Mouse (Mus musculus): ENCODE results near the gene Tpi1. TPM values are rescaled to one million over a fixed set of nuclear protein-coding genes. Genes with fewer than 3 reads are reported as not detected.
"Not testable (repeated sequence)": the region's sequence is repeated elsewhere in the genome, so short reads cannot be mapped to it uniquely, and the experiment has no call there.

Tpi1 gene
- total and polyA plus RNA-seq, 2 experiments from 2014 or later: 515 to 525 TPM

- Histone ChIP-seq H3K9me3 (ENCODE audit: low read length) (no peaks in the 10 kb centered on the region), H3K4me1 (ENCODE audit: insufficient read depth, low read length) (peaks cover 21% of the 10 kb centered on the region), H3K4me3 (ENCODE audit: low read length) (peak overlapping the region; percentile 64), H3K36me3 (ENCODE audit: insufficient read depth, low read length) (peaks cover 31% of the 10 kb centered on the region), H3K27me3 (ENCODE audit: insufficient read depth, low read length) (no peaks in the 10 kb centered on the region), H3K9ac (replicated peaks; ENCODE audit: low read length) (peak overlapping the region; percentile 76; the same call in 1 of the 2 replicates), H3K27ac (peak overlapping the region; percentile 88; the same call in 1 of the 2 replicates), H3K4me2 (ENCODE audit: low read depth, low read length) (peak overlapping the region; percentile 89)
- DNase-seq (ENCODE audit: low spot score): peak; percentile 45
- no peak for TF ChIP-seq CTCF (IDR thresholded peaks at IDR 0.05; ENCODE audit: low read depth)
- 19% methylated on average over 8 of the region's 8 CpGs for WGBS
- ATAC-seq: peak; percentile 46
Observed at GRCm38 (mm10) chr6:124814448-124814847, 352 bp upstream of the Tpi1 start.

GRCm38 (mm10) chr6:124813496-124813895 lies 600 bp downstream of the Tpi1 start:
- peak; percentile 87 for DNase-seq (ENCODE audit: low spot score)
- H3K9me3 ChIP-seq (ENCODE audit: low read length): no peaks in the 10 kb centered on the region
- ATAC-seq: peak; percentile 71
- peaks cover 22% of the 10 kb centered on the region for H3K36me3 ChIP-seq (ENCODE audit: insufficient read depth, low read length)
- H3K4me1 ChIP-seq (ENCODE audit: insufficient read depth, low read length): peaks cover 21% of the 10 kb centered on the region
- H3K9ac ChIP-seq (replicated peaks; ENCODE audit: low read length): peak overlapping the region; percentile 76
- peak overlapping the region; percentile 64 for H3K4me3 ChIP-seq (ENCODE audit: low read length)
- H3K4me2 ChIP-seq (ENCODE audit: low read depth, low read length): peak overlapping the region; percentile 89
- peak overlapping the region; percentile 88 for H3K27ac ChIP-seq
- TF ChIP-seq CTCF (IDR thresholded peaks at IDR 0.05; ENCODE audit: low read depth): no peak
- under 1% methylated on average over 18 of the region's 18 CpGs for WGBS
- H3K27me3 ChIP-seq (ENCODE audit: insufficient read depth, low read length): no peaks in the 10 kb centered on the region

- H3K4me3 ChIP-seq (ENCODE audit: low read length): peak overlapping the region; percentile 64
- peaks cover 21% of the 10 kb centered on the region for H3K4me1 ChIP-seq (ENCODE audit: insufficient read depth, low read length)
- peak overlapping the region; percentile 89 for H3K4me2 ChIP-seq (ENCODE audit: low read depth, low read length)
- no peak for TF ChIP-seq CTCF (IDR thresholded peaks at IDR 0.05; ENCODE audit: low read depth)
- H3K9me3 ChIP-seq (ENCODE audit: low read length): no peaks in the 10 kb centered on the region
- no peaks in the 10 kb centered on the region for H3K27me3 ChIP-seq (ENCODE audit: insufficient read depth, low read length)
- 13% methylated on average over 9 of the region's 9 CpGs for whole genome bisulfite sequencing
- peaks cover 15% of the 10 kb centered on the region; the same call in 1 of the 2 replicates for H3K36me3 ChIP-seq (ENCODE audit: insufficient read depth, low read length)
- no peak for DNase-seq (ENCODE audit: low spot score)
- peak overlapping the region; percentile 88; the same call in 1 of the 2 replicates for H3K27ac ChIP-seq
- ATAC-seq: no peak
- peak overlapping the region; percentile 76 for H3K9ac ChIP-seq (replicated peaks; ENCODE audit: low read length)
Observed at GRCm38 (mm10) chr6:124812848-124813247, 1.2 kb downstream of the Tpi1 start.

GRCm38 (mm10) chr6:124811701-124812560 lies 2.2 kb downstream of the Tpi1 start:
- no peak overlapping the region for H3K27ac ChIP-seq
- DNase-seq (ENCODE audit: low spot score): no peak
- H3K36me3 ChIP-seq (ENCODE audit: insufficient read depth, low read length): peaks cover 6% of the 10 kb centered on the region; the same call in 1 of the 2 replicates
- peak overlapping the region; percentile 76; the same call in 1 of the 2 replicates for H3K9ac ChIP-seq (replicated peaks; ENCODE audit: low read length)
- TF ChIP-seq CTCF (IDR thresholded peaks at IDR 0.05; ENCODE audit: low read depth): no peak
- no peak for ATAC-seq
- H3K4me1 ChIP-seq (ENCODE audit: insufficient read depth, low read length): peaks cover 21% of the 10 kb centered on the region
- H3K4me2 ChIP-seq (ENCODE audit: low read depth, low read length): peak overlapping the region; percentile 89
- no peak overlapping the region; the same call in 1 of the 2 replicates for H3K4me3 ChIP-seq (ENCODE audit: low read length)
- no peaks in the 10 kb centered on the region for H3K9me3 ChIP-seq (ENCODE audit: low read length)
- 78% methylated on average over 24 of the region's 24 CpGs for WGBS
- H3K27me3 ChIP-seq (ENCODE audit: insufficient read depth, low read length): no peaks in the 10 kb centered on the region

GRCm38 (mm10) chr6:124811403-124811665 lies 2.8 kb downstream of the Tpi1 start:
- no peak overlapping the region for H3K9ac ChIP-seq (replicated peaks; ENCODE audit: low read length)
- TF ChIP-seq CTCF (IDR thresholded peaks at IDR 0.05; ENCODE audit: low read depth): no peak
- no peak overlapping the region for H3K4me2 ChIP-seq (ENCODE audit: low read depth, low read length)
- H3K9me3 ChIP-seq (ENCODE audit: low read length): no peaks in the 10 kb centered on the region
- H3K27ac ChIP-seq: no peak overlapping the region
- 72% methylated on average over 4 of the region's 4 CpGs for WGBS
- no peak for DNase-seq (ENCODE audit: low spot score)
- peaks cover 23% of the 10 kb centered on the region for H3K4me1 ChIP-seq (ENCODE audit: insufficient read depth, low read length)
- no peak overlapping the region for H3K4me3 ChIP-seq (ENCODE audit: low read length)
- ATAC-seq: no peak
- H3K27me3 ChIP-seq (ENCODE audit: insufficient read depth, low read length): no peaks in the 10 kb centered on the region
- peaks cover under 1% of the 10 kb centered on the region; the same call in 1 of the 2 replicates for H3K36me3 ChIP-seq (ENCODE audit: insufficient read depth, low read length)

- WGBS: 79% methylated on average over 10 of the region's 11 CpGs
- peaks cover 26% of the 10 kb centered on the region for H3K4me1 ChIP-seq (ENCODE audit: insufficient read depth, low read length)
Observed at GRCm38 (mm10) chr6:124810566-124811402, 3.3 kb downstream of the Tpi1 start.

More at GRCm38 (mm10) chr6:124810566-124811402, 3.3 kb downstream of the Tpi1 start:
- H3K9me3 ChIP-seq (ENCODE audit: low read length); H3K4me3 ChIP-seq (ENCODE audit: low read length); DNase-seq (ENCODE audit: low spot score); H3K27me3 ChIP-seq (ENCODE audit: insufficient read depth, low read length); H3K36me3 ChIP-seq (ENCODE audit: insufficient read depth, low read length); H3K9ac ChIP-seq (replicated peaks; ENCODE audit: low read length); H3K4me2 ChIP-seq (ENCODE audit: low read depth, low read length); ATAC-seq; H3K27ac ChIP-seq: not testable (repeated sequence)

Data from hindbrain, postnatal 0 days (tissue).